Mouse (Mus musculus): ENCODE results near the gene Exoc6b. TPM values are rescaled to one million over a fixed set of nuclear protein-coding genes. Genes with fewer than 3 reads are reported as not detected.
"Not testable (repeated sequence)": the region's sequence is repeated elsewhere in the genome, so short reads cannot be mapped to it uniquely, and the experiment has no call there.

The Exoc6b gene
- polyA plus RNA-seq, 1 experiment, result 9.3 TPM

DNA sequence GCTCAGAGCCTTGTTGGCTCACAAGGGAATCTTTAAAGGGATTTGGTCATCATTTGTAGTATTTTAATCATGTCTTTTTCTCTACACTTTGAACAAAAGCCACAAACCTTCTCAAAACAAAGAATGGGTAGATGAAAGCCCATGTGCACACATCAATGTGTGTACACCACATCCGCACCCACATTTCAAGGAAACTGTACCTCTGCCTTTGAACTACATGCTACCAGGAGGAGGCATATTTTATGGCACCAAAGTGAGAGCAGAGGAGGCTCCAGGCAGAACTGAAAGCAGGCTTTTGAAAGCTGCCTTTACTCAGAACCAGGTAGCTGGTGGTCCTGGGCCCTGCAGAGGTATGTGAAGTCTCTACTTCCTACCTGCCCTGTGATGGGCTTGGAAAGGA is 452.3 kb downstream of the Exoc6b start:
- TF ChIP-seq MYOG (IDR thresholded peaks at IDR 0.05; ENCODE audit: control insufficient read depth in 1 of 3, insufficient read depth in 1 of 3, insufficient read length in 2 of 3, low read depth in 2 of 3) (no peak), CEBPB (IDR thresholded peaks at IDR 0.05; ENCODE audit: insufficient read depth, poor library complexity, severe bottlenecking) (no peak), POLR2A (IDR thresholded peaks at IDR 0.05; ENCODE audit: insufficient read length, low read depth) (no peak), E2F4 (IDR thresholded peaks at IDR 0.05; ENCODE audit: insufficient read depth) (no peak), REST (IDR thresholded peaks at IDR 0.05; ENCODE audit: insufficient read depth, insufficient read length) (no peak), MAX (IDR thresholded peaks at IDR 0.05; ENCODE audit: low read depth) (no peak), TCF3 (IDR thresholded peaks at IDR 0.05; ENCODE audit: insufficient read length, low read depth) (no peak), MYOD1 (IDR thresholded peaks at IDR 0.05; ENCODE audit: control insufficient read depth in 1 of 3, insufficient read length in 2 of 3, low read depth in 2 of 3) (no peak), SRF (IDR thresholded peaks at IDR 0.05; ENCODE audit: control insufficient read depth, insufficient read length, low read depth) (no peak), TCF12 (IDR thresholded peaks at IDR 0.05; ENCODE audit: insufficient read depth, poor library complexity, severe bottlenecking) (no peak), USF1 (IDR thresholded peaks at IDR 0.05; ENCODE audit: low read depth) (no peak), POLR2AphosphoS2 (IDR thresholded peaks at IDR 0.05; ENCODE audit: insufficient read length, low read depth) (no peak)
- no peak overlapping the region for H3K4me2 ChIP-seq (ENCODE audit: low read depth)
- no peak overlapping the region for H3ac ChIP-seq (ENCODE audit: control insufficient read depth, insufficient read length)
- peaks cover 5% of the 10 kb centered on the region for H3K36me3 ChIP-seq (ENCODE audit: control insufficient read depth, insufficient read depth)
- H3K27me3 ChIP-seq (ENCODE audit: control insufficient read depth, insufficient read depth, insufficient read length), result no peaks in the 10 kb centered on the region
- no peak overlapping the region for H3K4me3 ChIP-seq
- H3K79me2 ChIP-seq (ENCODE audit: control insufficient read depth, insufficient read depth), result no peaks in the 10 kb centered on the region

DNA sequence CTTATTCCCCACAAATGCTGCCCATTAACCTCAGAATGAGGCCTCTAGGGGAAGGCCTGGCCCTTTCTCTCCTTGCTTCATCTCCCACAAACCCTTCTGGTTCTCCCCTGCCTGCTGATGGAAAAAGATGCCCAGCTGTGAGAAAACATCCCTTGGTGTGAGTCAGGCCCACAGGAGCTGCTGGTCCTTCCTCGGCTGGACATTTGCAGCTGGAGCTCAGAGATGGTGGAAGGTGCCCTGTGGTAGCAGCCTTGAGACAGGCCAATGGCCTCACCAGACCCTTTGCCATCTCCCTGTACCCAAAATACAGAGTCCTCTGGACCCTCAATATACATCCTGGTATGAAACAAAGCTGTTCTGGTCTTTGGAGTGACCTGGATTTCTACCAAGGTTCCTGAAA is 452.7 kb downstream of the Exoc6b start:
- Histone ChIP-seq H3K27me3 (ENCODE audit: control insufficient read depth, insufficient read depth, insufficient read length) (no peaks in the 10 kb centered on the region), H3K4me2 (ENCODE audit: low read depth) (no peak overlapping the region), H3K36me3 (ENCODE audit: control insufficient read depth, insufficient read depth) (peaks cover 5% of the 10 kb centered on the region), H3K4me3 (no peak overlapping the region), H3ac (ENCODE audit: control insufficient read depth, insufficient read length) (no peak overlapping the region), H3K79me2 (ENCODE audit: control insufficient read depth, insufficient read depth) (no peaks in the 10 kb centered on the region)
- TF ChIP-seq POLR2A (IDR thresholded peaks at IDR 0.05; ENCODE audit: insufficient read length, low read depth), result no peak
- TF ChIP-seq E2F4 (IDR thresholded peaks at IDR 0.05; ENCODE audit: insufficient read depth), result no peak
- no peak for TF ChIP-seq POLR2AphosphoS2 (IDR thresholded peaks at IDR 0.05; ENCODE audit: insufficient read length, low read depth)
- no peak for TF ChIP-seq CEBPB (IDR thresholded peaks at IDR 0.05; ENCODE audit: insufficient read depth, poor library complexity, severe bottlenecking)
- TF ChIP-seq TCF12 (IDR thresholded peaks at IDR 0.05; ENCODE audit: insufficient read depth, poor library complexity, severe bottlenecking), result no peak
- no peak for TF ChIP-seq MAX (IDR thresholded peaks at IDR 0.05; ENCODE audit: low read depth)
- TF ChIP-seq SRF (IDR thresholded peaks at IDR 0.05; ENCODE audit: control insufficient read depth, insufficient read length, low read depth), result no peak
- no peak for TF ChIP-seq REST (IDR thresholded peaks at IDR 0.05; ENCODE audit: insufficient read depth, insufficient read length)
- no peak for TF ChIP-seq TCF3 (IDR thresholded peaks at IDR 0.05; ENCODE audit: insufficient read length, low read depth)
- TF ChIP-seq MYOD1 (IDR thresholded peaks at IDR 0.05; ENCODE audit: control insufficient read depth in 1 of 3, insufficient read length in 2 of 3, low read depth in 2 of 3), result no peak
- TF ChIP-seq MYOG (IDR thresholded peaks at IDR 0.05; ENCODE audit: control insufficient read depth in 1 of 3, insufficient read depth in 1 of 3, insufficient read length in 2 of 3, low read depth in 2 of 3), result no peak
- no peak for TF ChIP-seq USF1 (IDR thresholded peaks at IDR 0.05; ENCODE audit: low read depth)

- H3K4me3 ChIP-seq, result no peak overlapping the region
- no peaks in the 10 kb centered on the region for H3K27me3 ChIP-seq (ENCODE audit: control insufficient read depth, insufficient read depth, insufficient read length)
- no peak for TF ChIP-seq MYOD1 (IDR thresholded peaks at IDR 0.05; ENCODE audit: control insufficient read depth in 1 of 3, insufficient read length in 2 of 3, low read depth in 2 of 3)
- no peak for TF ChIP-seq CEBPB (IDR thresholded peaks at IDR 0.05; ENCODE audit: insufficient read depth, poor library complexity, severe bottlenecking)
- no peak for TF ChIP-seq TCF12 (IDR thresholded peaks at IDR 0.05; ENCODE audit: insufficient read depth, poor library complexity, severe bottlenecking)
- no peak for TF ChIP-seq SRF (IDR thresholded peaks at IDR 0.05; ENCODE audit: control insufficient read depth, insufficient read length, low read depth)
- no peak for TF ChIP-seq MAX (IDR thresholded peaks at IDR 0.05; ENCODE audit: low read depth)
- TF ChIP-seq USF1 (IDR thresholded peaks at IDR 0.05; ENCODE audit: low read depth), result no peak
- no peak for TF ChIP-seq MYOG (IDR thresholded peaks at IDR 0.05; ENCODE audit: control insufficient read depth in 1 of 3, insufficient read depth in 1 of 3, insufficient read length in 2 of 3, low read depth in 2 of 3)
- no peak for TF ChIP-seq TCF3 (IDR thresholded peaks at IDR 0.05; ENCODE audit: insufficient read length, low read depth)
- TF ChIP-seq E2F4 (IDR thresholded peaks at IDR 0.05; ENCODE audit: insufficient read depth), result no peak
- no peaks in the 10 kb centered on the region for H3K36me3 ChIP-seq (ENCODE audit: control insufficient read depth, insufficient read depth)
- no peak overlapping the region for H3ac ChIP-seq (ENCODE audit: control insufficient read depth, insufficient read length)
- no peaks in the 10 kb centered on the region for H3K79me2 ChIP-seq (ENCODE audit: control insufficient read depth, insufficient read depth)
- H3K4me2 ChIP-seq (ENCODE audit: low read depth), result no peak overlapping the region
These were observed 455.8 kb downstream of the Exoc6b start for GRCm38 (mm10) chr6:84613561-84613960.

- Histone ChIP-seq H3K36me3 (ENCODE audit: control insufficient read depth, insufficient read depth) (no peaks in the 10 kb centered on the region), H3K4me2 (ENCODE audit: low read depth) (peak overlapping the region; percentile 40), H3K27me3 (ENCODE audit: control insufficient read depth, insufficient read depth, insufficient read length) (no peaks in the 10 kb centered on the region), H3ac (ENCODE audit: control insufficient read depth, insufficient read length) (no peak overlapping the region), H3K79me2 (ENCODE audit: control insufficient read depth, insufficient read depth) (no peaks in the 10 kb centered on the region), H3K4me3 (no peak overlapping the region)
- TF ChIP-seq TCF3 (IDR thresholded peaks at IDR 0.05; ENCODE audit: insufficient read length, low read depth) (no peak), TCF12 (IDR thresholded peaks at IDR 0.05; ENCODE audit: insufficient read depth, poor library complexity, severe bottlenecking) (no peak), MAX (IDR thresholded peaks at IDR 0.05; ENCODE audit: low read depth) (no peak), REST (IDR thresholded peaks at IDR 0.05; ENCODE audit: insufficient read depth, insufficient read length) (no peak), E2F4 (IDR thresholded peaks at IDR 0.05; ENCODE audit: insufficient read depth) (no peak), POLR2A (IDR thresholded peaks at IDR 0.05; ENCODE audit: insufficient read length, low read depth) (peak; percentile 24), MYOD1 (IDR thresholded peaks at IDR 0.05; ENCODE audit: control insufficient read depth in 1 of 3, insufficient read length in 2 of 3, low read depth in 2 of 3) (peak in 1 of 3 experiments; percentile 42), USF1 (IDR thresholded peaks at IDR 0.05; ENCODE audit: low read depth) (no peak), CEBPB (IDR thresholded peaks at IDR 0.05; ENCODE audit: insufficient read depth, poor library complexity, severe bottlenecking) (peak; percentile 50; the same call in 1 of the 2 replicates), POLR2AphosphoS2 (IDR thresholded peaks at IDR 0.05; ENCODE audit: insufficient read length, low read depth) (no peak), MYOG (IDR thresholded peaks at IDR 0.05; ENCODE audit: control insufficient read depth in 1 of 3, insufficient read depth in 1 of 3, insufficient read length in 2 of 3, low read depth in 2 of 3) (peak in 1 of 3 experiments; percentile 42), SRF (IDR thresholded peaks at IDR 0.05; ENCODE audit: control insufficient read depth, insufficient read length, low read depth) (no peak)
These were observed 468.0 kb downstream of the Exoc6b start for GRCm38 (mm10) chr6:84601136-84601889.

- H3K4me3 ChIP-seq; H3K36me3 ChIP-seq (ENCODE audit: control insufficient read depth, insufficient read depth); H3K79me2 ChIP-seq (ENCODE audit: control insufficient read depth, insufficient read depth); H3K4me2 ChIP-seq (ENCODE audit: low read depth); H3K27me3 ChIP-seq (ENCODE audit: control insufficient read depth, insufficient read depth, insufficient read length); H3ac ChIP-seq (ENCODE audit: control insufficient read depth, insufficient read length): not testable (repeated sequence)
These were observed 470.0 kb downstream of the Exoc6b start for GRCm38 (mm10) chr6:84599296-84599695.

Measured in myocyte (in vitro differentiated cells).